Mouse (Mus musculus): Measurements from ENCODE around the gene Vsig2.

Gene Vsig2

GRCm38 (mm10) chr9:37539170-37540025 lies at the start of gene Vsig2:
Gene Vsig2, plus strand, starts transcription at chr9:37539255.
- in situ Hi-C loops (cut with MboI, MseI) = loop anchor here (5.0 kb wide), 1 partner anchor 77 kb away; no protein-coding TSS in a partner anchor

- in situ Hi-C loops (cut with MboI, MseI) = no loop called here
Observed at GRCm38 (mm10) chr9:37489446-37490120, 49.5 kb upstream of the Vsig2 start.

- in situ Hi-C loops (cut with MboI, MseI) = no loop called here
Observed at GRCm38 (mm10) chr9:37495761-37496160, 43.3 kb upstream of the Vsig2 start.

GRCm38 (mm10) chr9:37496325-37496724 lies 42.7 kb upstream of the Vsig2 start:
- in situ Hi-C loops (cut with MboI, MseI) = no loop called here

GRCm38 (mm10) chr9:37500201-37500600 lies 38.9 kb upstream of the Vsig2 start:
- in situ Hi-C loops (cut with MboI, MseI) = no loop called here

GRCm38 (mm10) chr9:37501170-37501569 lies 37.9 kb upstream of the Vsig2 start:
- in situ Hi-C loops (cut with MboI, MseI) = no loop called here

- in situ Hi-C loops (cut with MboI, MseI) = no loop called here
Observed at GRCm38 (mm10) chr9:37504348-37504747, 34.7 kb upstream of the Vsig2 start.

GRCm38 (mm10) chr9:37506023-37506422 lies 33.0 kb upstream of the Vsig2 start:
- in situ Hi-C loops (cut with MboI, MseI) = no loop called here

- in situ Hi-C loops (cut with MboI, MseI) = no loop called here
Observed at GRCm38 (mm10) chr9:37512097-37512496, 27.0 kb upstream of the Vsig2 start.

- in situ Hi-C loops (cut with MboI, MseI) = no loop called here
Observed at GRCm38 (mm10) chr9:37514456-37514855, 24.6 kb upstream of the Vsig2 start.

GRCm38 (mm10) chr9:37517467-37517866 lies 21.6 kb upstream of the Vsig2 start:
- in situ Hi-C loops (cut with MboI, MseI) = no loop called here

- in situ Hi-C loops (cut with MboI, MseI) = no loop called here
Observed at GRCm38 (mm10) chr9:37518991-37519390, 20.1 kb upstream of the Vsig2 start.

GRCm38 (mm10) chr9:37519995-37520394 lies 19.1 kb upstream of the Vsig2 start:
- in situ Hi-C loops (cut with MboI, MseI) = no loop called here

GRCm38 (mm10) chr9:37525461-37525860 lies 13.6 kb upstream of the Vsig2 start:
- in situ Hi-C loops (cut with MboI, MseI) = no loop called here

GRCm38 (mm10) chr9:37526443-37527395 lies 12.3 kb upstream of the Vsig2 start:
- in situ Hi-C loops (cut with MboI, MseI) = no loop called here

- in situ Hi-C loops (cut with MboI, MseI) = no loop called here
Observed at GRCm38 (mm10) chr9:37527396-37528224, 11.4 kb upstream of the Vsig2 start, which contains the start of gene Esam. Gene Esam, plus strand, starts transcription at chr9:37528078.

GRCm38 (mm10) chr9:37528225-37528970 lies 10.7 kb upstream of the Vsig2 start:
- in situ Hi-C loops (cut with MboI, MseI) = no loop called here

- in situ Hi-C loops (cut with MboI, MseI) = no loop called here
Observed at GRCm38 (mm10) chr9:37530031-37530887, 8.8 kb upstream of the Vsig2 start.
